Mouse (Mus musculus) erythroblast, embryonic 14.5 days (primary cell): Measurements from ENCODE around the gene Eid3. TPM values are rescaled to one million over a fixed set of nuclear protein-coding genes. Genes with fewer than 3 reads are reported as not detected.

Experiments
- H3K27me3 ChIP-seq: 2 replicates; pipeline ENCODE4 v1.6.1; 2012; ENCODE audit warnings: inconsistent platforms; ENCODE audit not compliant: control insufficient read depth
- H3K36me3 ChIP-seq: 2 replicates; pipeline ENCODE4 v1.6.1; 2012; ENCODE audit warnings: mild to moderate bottlenecking, inconsistent platforms; ENCODE audit not compliant: control insufficient read depth
- H3K4me1 ChIP-seq: 2 replicates; pipeline ENCODE4 v1.6.1; 2012; ENCODE audit warnings: inconsistent platforms; ENCODE audit not compliant: control insufficient read depth
- H3K4me3 ChIP-seq: replicated peaks from 2 replicates; pipeline ENCODE3; 2012; ENCODE audit warnings: moderate library complexity, mild to moderate bottlenecking, inconsistent platforms
- H3K9me3 ChIP-seq: 2 replicates; pipeline ENCODE4 v1.6.1; 2012; ENCODE audit warnings: low read length, inconsistent platforms, mixed read lengths; ENCODE audit not compliant: control insufficient read depth
- GATA1 ChIP-seq: IDR thresholded peaks from 2 replicates; pipeline ENCODE4 v1.6.1; 2012; ENCODE audit warnings: low read length, inconsistent platforms, mixed read lengths
- TAL1 ChIP-seq: IDR thresholded peaks from 3 replicates; pipeline ENCODE4 v1.6.1; 2012; ENCODE audit warnings: low read length, inconsistent platforms, mixed read lengths
- polyA plus RNA-seq: library from polyadenylated mRNA; stranded (reverse); fragments of >175 nt; gene quantifications from 2 replicates; pipeline ENCODE4 v1.2.3, GENCODE M21; 2012

Gene Eid3
- polyA plus RNA-seq, 1 experiment: 0.26 TPM

- no peak for TF ChIP-seq GATA1
- no peak for TF ChIP-seq TAL1
- Histone ChIP-seq H3K4me1 (peaks cover 61% of the 10 kb centered on the region), H3K9me3 (no peaks in the 10 kb centered on the region), H3K36me3 (peaks cover 26% of the 10 kb centered on the region), H3K4me3 (peak overlapping the region; percentile 77), H3K27me3 (no peaks in the 10 kb centered on the region)
Measured at GRCm38 (mm10) chr10:82858691-82859532, 7.5 kb upstream of the Eid3 start.

- TF ChIP-seq TAL1 (no peak), GATA1 (no peak)
- Histone ChIP-seq H3K36me3 (peaks cover 32% of the 10 kb centered on the region), H3K27me3 (no peaks in the 10 kb centered on the region), H3K9me3 (no peaks in the 10 kb centered on the region), H3K4me3 (peak overlapping the region; percentile 77), H3K4me1 (peaks cover 64% of the 10 kb centered on the region)
Measured at GRCm38 (mm10) chr10:82859533-82859915, 6.9 kb upstream of the Eid3 start.

DNA sequence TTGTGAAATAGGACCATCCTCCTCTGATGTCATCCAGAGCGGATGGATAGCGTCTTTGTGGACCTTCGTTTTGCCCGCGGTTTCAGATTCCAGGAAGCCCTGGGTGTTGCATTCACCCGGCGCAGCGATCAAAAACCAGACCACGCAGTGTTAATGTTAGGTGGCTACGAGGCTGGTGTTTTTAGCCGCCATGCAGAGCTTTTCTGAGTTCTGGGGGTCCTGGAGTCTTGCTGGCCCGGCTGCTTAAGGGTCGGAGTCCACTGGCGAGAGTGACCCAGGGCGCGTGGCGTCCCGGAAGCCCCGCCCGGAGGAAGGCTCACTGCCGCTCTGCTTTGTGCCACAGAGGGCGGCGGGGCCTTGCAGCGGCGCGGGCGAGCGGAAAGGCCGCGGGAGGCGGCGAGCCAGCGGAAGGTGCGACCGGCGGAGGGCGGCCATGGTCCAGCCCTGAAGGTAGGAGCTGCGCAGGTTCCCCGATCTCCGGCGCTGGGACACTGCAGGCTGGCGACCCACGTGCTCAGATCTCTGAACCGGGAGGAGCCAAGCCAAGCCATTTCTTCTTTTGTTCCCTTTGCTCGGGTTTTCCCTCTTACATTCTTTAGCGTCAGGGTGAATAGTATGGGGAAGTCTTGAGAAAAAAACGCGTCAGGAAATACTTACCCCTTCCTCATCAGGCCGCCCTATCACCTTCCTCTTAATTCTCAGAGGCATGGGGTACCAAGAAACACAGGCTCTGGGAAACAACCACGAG is 6.1 kb upstream of the Eid3 start:
- no peaks in the 10 kb centered on the region for H3K9me3 ChIP-seq

GRCm38 (mm10) chr10:82860929-82861315 is 5.5 kb upstream of the Eid3 start:
- Histone ChIP-seq H3K36me3 (peaks cover 43% of the 10 kb centered on the region), H3K9me3 (no peaks in the 10 kb centered on the region), H3K27me3 (no peaks in the 10 kb centered on the region), H3K4me3 (peak overlapping the region; percentile 77), H3K4me1 (peaks cover 67% of the 10 kb centered on the region)
- no peak for TF ChIP-seq GATA1
- no peak for TF ChIP-seq TAL1

More for the DNA sequence above, 6.1 kb upstream of the Eid3 start:
- peaks cover 67% of the 10 kb centered on the region for H3K4me1 ChIP-seq
- no peak for TF ChIP-seq TAL1
- TF ChIP-seq GATA1: no peak
- H3K27me3 ChIP-seq: no peaks in the 10 kb centered on the region
- peaks cover 38% of the 10 kb centered on the region for H3K36me3 ChIP-seq
- H3K4me3 ChIP-seq: peak overlapping the region; percentile 77

DNA sequence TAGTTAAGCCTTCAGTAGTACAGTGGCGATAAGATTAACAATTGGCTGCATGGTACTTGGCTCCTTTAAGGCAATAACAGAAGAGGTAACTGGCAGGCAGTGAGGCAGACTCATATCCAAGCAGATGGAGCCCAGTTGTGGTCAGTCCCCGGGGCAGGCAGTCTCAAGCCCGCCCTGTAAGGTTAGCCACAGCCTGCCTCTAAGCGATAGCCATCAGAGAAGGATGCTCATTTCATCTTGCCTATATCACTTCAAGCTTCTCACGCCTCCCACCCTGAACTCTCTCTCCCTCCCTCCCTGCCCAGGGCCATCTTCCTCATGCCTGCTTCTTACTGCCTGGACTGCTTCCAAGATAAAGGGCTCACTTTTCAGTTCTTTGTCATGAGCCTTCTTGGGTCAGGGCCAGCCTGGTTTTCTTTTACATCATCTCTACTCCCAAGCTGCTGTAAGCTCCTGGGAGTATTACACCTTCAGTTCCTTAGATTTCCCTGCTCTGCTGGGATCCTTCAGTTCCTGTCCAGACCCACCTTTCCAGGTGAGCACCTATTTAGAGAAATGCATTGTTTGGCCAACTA is 3.2 kb upstream of the Eid3 start:
- no peaks in the 10 kb centered on the region for H3K9me3 ChIP-seq
- H3K4me1 ChIP-seq: peaks cover 57% of the 10 kb centered on the region
- no peaks in the 10 kb centered on the region for H3K27me3 ChIP-seq
- peaks cover 65% of the 10 kb centered on the region for H3K36me3 ChIP-seq
- TF ChIP-seq GATA1 (no peak), TAL1 (no peak)
- no peak overlapping the region for H3K4me3 ChIP-seq

GRCm38 (mm10) chr10:82863827-82864226 is 2.6 kb upstream of the Eid3 start:
- Histone ChIP-seq H3K4me1 (peaks cover 53% of the 10 kb centered on the region), H3K36me3 (peaks cover 71% of the 10 kb centered on the region), H3K9me3 (no peaks in the 10 kb centered on the region), H3K27me3 (no peaks in the 10 kb centered on the region), H3K4me3 (no peak overlapping the region)
- TF ChIP-seq TAL1: no peak
- no peak for TF ChIP-seq GATA1

DNA sequence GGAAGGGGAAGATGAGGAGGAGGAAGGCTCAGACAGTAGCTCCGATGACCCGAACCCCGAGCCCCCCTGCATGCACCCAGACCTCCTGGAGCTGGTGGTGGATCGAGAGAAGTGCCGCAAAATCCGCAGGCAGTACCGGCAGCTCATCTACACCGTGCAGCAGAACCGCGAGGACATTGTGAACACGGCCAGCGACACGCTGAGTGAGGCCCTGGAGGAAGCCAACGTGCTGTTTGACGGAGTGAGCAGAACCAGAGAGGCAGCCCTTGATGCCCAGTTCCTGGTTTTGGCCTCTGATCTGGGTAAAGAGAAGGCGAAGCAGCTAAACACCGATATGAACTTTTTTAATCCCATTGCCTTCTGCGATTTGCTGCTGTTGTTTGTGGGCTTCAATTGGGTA is 406 bp downstream of the Eid3 start:
- peaks cover 30% of the 10 kb centered on the region for H3K4me1 ChIP-seq
- H3K4me3 ChIP-seq: no peak overlapping the region
- no peak for TF ChIP-seq TAL1
- no peak for TF ChIP-seq GATA1
- H3K27me3 ChIP-seq: no peaks in the 10 kb centered on the region
- peaks cover 89% of the 10 kb centered on the region for H3K36me3 ChIP-seq
- H3K9me3 ChIP-seq: no peaks in the 10 kb centered on the region

- H3K4me3 ChIP-seq: no peak overlapping the region
- H3K27me3 ChIP-seq: no peaks in the 10 kb centered on the region
- H3K36me3 ChIP-seq: peaks cover 89% of the 10 kb centered on the region
- peaks cover 26% of the 10 kb centered on the region for H3K4me1 ChIP-seq
- H3K9me3 ChIP-seq: no peaks in the 10 kb centered on the region
- TF ChIP-seq GATA1: peak; percentile 14; the same call in 1 of the 2 replicates
- TF ChIP-seq TAL1: no peak
Measured at GRCm38 (mm10) chr10:82868418-82869086, 2.1 kb downstream of the Eid3 start.
